10 mouse cellular contexts compared by ENCODE assay signal in the genomic region with DNA sequence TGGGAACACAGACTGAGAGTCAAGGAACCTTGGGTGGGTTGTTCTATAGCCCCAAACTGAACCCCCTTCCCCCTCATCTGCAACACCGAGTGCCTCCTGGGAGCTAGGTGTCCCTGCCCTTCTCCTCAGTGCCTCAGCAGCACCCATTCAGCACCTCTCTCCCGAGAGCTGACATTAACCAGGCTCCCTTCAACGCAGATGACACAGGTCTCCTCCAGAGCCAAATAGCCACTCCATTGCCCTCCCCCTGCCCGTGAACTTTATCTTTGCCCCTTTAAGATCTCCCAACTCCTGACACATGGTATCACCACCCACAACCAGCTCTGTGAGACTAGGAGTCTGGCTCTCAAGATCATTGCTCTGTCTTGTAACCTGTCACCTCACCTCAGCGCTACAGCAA. TPM values are rescaled to one million over a fixed set of nuclear protein-coding genes. Genes with fewer than 3 reads are reported as not detected.
DNase-seq lines count a peak whose midpoint lies in the region; ATAC-seq and TF ChIP-seq lines count a peak whose summit lies in the region.
"Had no signal": no experiment of that assay in that cellular context is flagged by ENCODE, and none has a peak within 500 bp of the region (broad histone marks: within the 10 kb centered on the region; RNA-seq: fewer than 3 reads in every experiment).

No protein-coding gene starts in this region.

- peak overlapping the region; percentile 99 for H3K4me2 ChIP-seq in lung, embryonic 15.5 days
- peak overlapping the region; percentile 95 for H3K4me2 ChIP-seq in heart, embryonic 13.5 days
- peak overlapping the region; percentile 97 for H3K4me2 ChIP-seq in limb, embryonic 12.5 days
- H3K4me2 ChIP-seq in stomach, postnatal 0 days (replicated peaks; ENCODE audit: low read depth): peak overlapping the region; percentile 92

- peak overlapping the region; percentile 74; the same call in 1 of the 2 replicates for H3K9ac ChIP-seq in lung, embryonic 15.5 days
- peak overlapping the region; percentile 94 for H3K9ac ChIP-seq in heart, embryonic 13.5 days
- H3K9ac ChIP-seq in limb, embryonic 12.5 days (replicated peaks): peak overlapping the region; percentile 91
- H3K9ac ChIP-seq in stomach, postnatal 0 days (ENCODE audit: low read length): peak overlapping the region; percentile 67; the same call in 1 of the 2 replicates

- peak overlapping the region; percentile 63 for H3K4me3 ChIP-seq in lung, embryonic 15.5 days
- peak overlapping the region; percentile 76 for H3K4me3 ChIP-seq in heart, embryonic 13.5 days
- peak overlapping the region; percentile 85 for H3K4me3 ChIP-seq in limb, embryonic 12.5 days (replicated peaks)
- peak overlapping the region; percentile 54 for H3K4me3 ChIP-seq in stomach, postnatal 0 days (ENCODE audit: low read depth, low read length)

- H3K4me1 ChIP-seq in lung, embryonic 15.5 days: peaks cover 29% of the 10 kb centered on the region
- H3K4me1 ChIP-seq in heart, embryonic 13.5 days: peaks cover 72% of the 10 kb centered on the region
- peaks cover 85% of the 10 kb centered on the region for H3K4me1 ChIP-seq in limb, embryonic 12.5 days (replicated peaks)
- H3K4me1 ChIP-seq in stomach, postnatal 0 days (replicated peaks; ENCODE audit: control insufficient read depth, insufficient read depth): no peaks in the 10 kb centered on the region

- DNase-seq in lung, postnatal 14 days: no peak
- DNase-seq in stomach, postnatal 0 days (ENCODE audit: low spot score): no peak
- no peak for DNase-seq in adrenal gland, postnatal 14 days
- no peak for DNase-seq in kidney, adult 8-10 months
- DNase-seq in gastrocnemius, adult 8-10 months (ENCODE audit: low spot score in 2 of 2): no peak
- DNase-seq: cerebellum, adult 11-12 months; thymus, postnatal 36 days had no signal

- ATAC-seq in lung, embryonic 15.5 days (ENCODE audit: borderline replicate concordance, extremely low read depth, low FRiP score, low TSS enrichment): no peak
- peak; percentile 48; the same call in 1 of the 2 replicates for ATAC-seq in heart, embryonic 13.5 days (ENCODE audit: extremely low read depth, insufficient number of reproducible peaks, low FRiP score, low TSS enrichment)
- ATAC-seq in limb, embryonic 12.5 days (ENCODE audit: insufficient number of reproducible peaks, insufficient read depth, low FRiP score, low TSS enrichment, low read depth): no peak
- no peak for ATAC-seq in stomach, postnatal 0 days (ENCODE audit: low FRiP score, low TSS enrichment)

- no peaks in the 10 kb centered on the region for H3K9me3 ChIP-seq in lung, embryonic 15.5 days
- no peaks in the 10 kb centered on the region for H3K9me3 ChIP-seq in heart, embryonic 13.5 days
- no peaks in the 10 kb centered on the region for H3K9me3 ChIP-seq in limb, embryonic 12.5 days
- no peaks in the 10 kb centered on the region for H3K9me3 ChIP-seq in stomach, postnatal 0 days (ENCODE audit: control insufficient read depth, low read length)

- TF ChIP-seq CTCF in stomach, postnatal 0 days (IDR thresholded peaks at IDR 0.05; ENCODE audit: low read depth): no peak

- no peaks in the 10 kb centered on the region; the same call in 1 of the 2 replicates for H3K27me3 ChIP-seq in lung, embryonic 15.5 days
- peaks cover 28% of the 10 kb centered on the region for H3K27me3 ChIP-seq in heart, embryonic 13.5 days (replicated peaks)
- H3K27me3 ChIP-seq in limb, embryonic 12.5 days: no peaks in the 10 kb centered on the region
- H3K27me3 ChIP-seq in stomach, postnatal 0 days (ENCODE audit: control insufficient read depth, insufficient read depth, low read length): no peaks in the 10 kb centered on the region; the same call in 1 of the 2 replicates

- H3K27ac ChIP-seq in lung, embryonic 15.5 days: no peak overlapping the region
- H3K27ac ChIP-seq in heart, embryonic 13.5 days (replicated peaks): peak overlapping the region; percentile 98
- peak overlapping the region; percentile 95 for H3K27ac ChIP-seq in limb, embryonic 12.5 days
- H3K27ac ChIP-seq in stomach, postnatal 0 days (replicated peaks): no peak overlapping the region

- 13% methylated on average over 5 of the region's 5 CpGs for WGBS in lung, embryonic 15.5 days
- 9% methylated on average over 5 of the region's 5 CpGs for WGBS in heart, embryonic 13.5 days
- WGBS in limb, embryonic 12.5 days: 1% methylated on average over 5 of the region's 5 CpGs
- WGBS in stomach, postnatal 0 days: 27% methylated on average over 5 of the region's 5 CpGs

- peaks cover 21% of the 10 kb centered on the region for H3K36me3 ChIP-seq in lung, embryonic 15.5 days
- H3K36me3 ChIP-seq in heart, embryonic 13.5 days: peaks cover 50% of the 10 kb centered on the region
- peaks cover 51% of the 10 kb centered on the region for H3K36me3 ChIP-seq in limb, embryonic 12.5 days
- H3K36me3 ChIP-seq in stomach, postnatal 0 days (ENCODE audit: control insufficient read depth, insufficient read depth, low read length): no peaks in the 10 kb centered on the region

- TF ChIP-seq EP300 in stomach, postnatal 0 days (optimal IDR thresholded peaks at IDR 0.05): no peak

RNA-seq across cellular contexts. Expression of a gene that starts 0.8 kb away (rescaled TPM):
- polyA plus RNA-seq in lung, embryonic 15.5 days (2015; fragmentation: Nextera tagmentation; extraction: Ambion mirVana): 8.5 and 8.8 TPM in 2 replicates
- polyA plus RNA-seq in heart, embryonic 13.5 days (2015; fragmentation: Nextera tagmentation; extraction: Ambion mirVana): 56.2 and 59.9 TPM in 2 replicates
- 53.3 and 54.3 TPM in 2 replicates for polyA plus RNA-seq in limb, embryonic 12.5 days (2016; fragmentation: Nextera tagmentation; extraction: Ambion mirVana)
- polyA plus RNA-seq in stomach, postnatal 0 days (2015; fragmentation: Nextera tagmentation; extraction: Ambion mirVana): 3.9 and 4.4 TPM in 2 replicates
- total RNA-seq in adrenal gland, postnatal 14 days (2021): 1.5 and 2.0 TPM in 2 replicates
- total RNA-seq in gastrocnemius, adult 8-10 months (2022): under 1 TPM; 0.31 to 0.46 (median 0.35) TPM

RNA-seq across cellular contexts. Expression of a gene that starts 10.3 kb away (rescaled TPM):
- 1.1 and 1.2 TPM in 2 replicates for polyA plus RNA-seq in lung, embryonic 15.5 days (2015; fragmentation: Nextera tagmentation; extraction: Ambion mirVana)
- polyA plus RNA-seq in heart, embryonic 13.5 days (2015; fragmentation: Nextera tagmentation; extraction: Ambion mirVana): 0.07 and 0.28 TPM in 2 replicates
- polyA plus RNA-seq in limb, embryonic 12.5 days (2016; fragmentation: Nextera tagmentation; extraction: Ambion mirVana): 1.9 and 3.3 TPM in 2 replicates
- polyA plus RNA-seq in stomach, postnatal 0 days (2015; fragmentation: Nextera tagmentation; extraction: Ambion mirVana): 0.38 and 0.39 TPM in 2 replicates
- total RNA-seq in adrenal gland, postnatal 14 days (2021): 0.22 and 0.49 TPM in 2 replicates
- total RNA-seq in gastrocnemius, adult 8-10 months (2022): under 1 TPM in 3 of 4 experiments, not detected in 1; 0.02 to 0.68 (median 0.05) TPM

RNA-seq across cellular contexts. Expression of a gene that starts 20.9 kb away (rescaled TPM):
- polyA plus RNA-seq in lung, embryonic 15.5 days (2015; fragmentation: Nextera tagmentation; extraction: Ambion mirVana): 28.3 and 28.4 TPM in 2 replicates
- 16.8 TPM in 2 replicates for polyA plus RNA-seq in heart, embryonic 13.5 days (2015; fragmentation: Nextera tagmentation; extraction: Ambion mirVana)
- 35.8 and 39.0 TPM in 2 replicates for polyA plus RNA-seq in limb, embryonic 12.5 days (2016; fragmentation: Nextera tagmentation; extraction: Ambion mirVana)
- polyA plus RNA-seq in stomach, postnatal 0 days (2015; fragmentation: Nextera tagmentation; extraction: Ambion mirVana): 8.7 and 9.0 TPM in 2 replicates
- 9.2 and 10.1 TPM in 2 replicates for total RNA-seq in adrenal gland, postnatal 14 days (2021)
- total RNA-seq in gastrocnemius, adult 8-10 months (2022): 1 to 10 TPM; 3.3 to 4.4 (median 3.7) TPM

RNA-seq across cellular contexts. Expression of a gene that starts 21.0 kb away (rescaled TPM):
- 168 and 170 TPM in 2 replicates for polyA plus RNA-seq in lung, embryonic 15.5 days (2015; fragmentation: Nextera tagmentation; extraction: Ambion mirVana)
- polyA plus RNA-seq in heart, embryonic 13.5 days (2015; fragmentation: Nextera tagmentation; extraction: Ambion mirVana): 82.6 and 86.5 TPM in 2 replicates
- polyA plus RNA-seq in limb, embryonic 12.5 days (2016; fragmentation: Nextera tagmentation; extraction: Ambion mirVana): 175 and 180 TPM in 2 replicates
- 45.0 and 51.4 TPM in 2 replicates for polyA plus RNA-seq in stomach, postnatal 0 days (2015; fragmentation: Nextera tagmentation; extraction: Ambion mirVana)
- total RNA-seq in adrenal gland, postnatal 14 days (2021): 66.4 and 78.4 TPM in 2 replicates
- 10 to 100 TPM; 12.6 to 17.2 (median 13.8) TPM for total RNA-seq in gastrocnemius, adult 8-10 months (2022)

RNA-seq across cellular contexts. Expression of a gene that starts 46.6 kb away (rescaled TPM):
- polyA plus RNA-seq in lung, embryonic 15.5 days (2015; fragmentation: Nextera tagmentation; extraction: Ambion mirVana): 8.4 and 10.1 TPM in 2 replicates
- 24.5 and 25.0 TPM in 2 replicates for polyA plus RNA-seq in heart, embryonic 13.5 days (2015; fragmentation: Nextera tagmentation; extraction: Ambion mirVana)
- polyA plus RNA-seq in limb, embryonic 12.5 days (2016; fragmentation: Nextera tagmentation; extraction: Ambion mirVana): 3.0 and 4.8 TPM in 2 replicates
- 5.3 and 7.2 TPM in 2 replicates for polyA plus RNA-seq in stomach, postnatal 0 days (2015; fragmentation: Nextera tagmentation; extraction: Ambion mirVana)
- 37.4 and 39.7 TPM in 2 replicates for total RNA-seq in adrenal gland, postnatal 14 days (2021)
- 100 to 1,000 TPM; 333 to 372 (median 353) TPM for total RNA-seq in gastrocnemius, adult 8-10 months (2022)

Comparison
In these comparisons a context has a peak if more than half of its experiments do, and no peak if none do; other contexts are left out.
1. H3K27ac ChIP-seq: peak in heart, embryonic 13.5 days (single experiment) and limb, embryonic 12.5 days (single experiment); none in lung, embryonic 15.5 days (single experiment) and stomach, postnatal 0 days (single experiment).
2. Peak in every context shown above with its lines, with median percentiles within 50 percentile points of each other: H3K4me2 ChIP-seq, H3K4me3 ChIP-seq and H3K9ac ChIP-seq.